Mouse (Mus musculus) hindbrain, embryonic 11.5 days (tissue): ENCODE measurements around the gene Svs3a. TPM values are rescaled to one million over a fixed set of nuclear protein-coding genes. Genes with fewer than 3 reads are reported as not detected.

Source experiments
- polyA plus RNA-seq: library from polyadenylated mRNA; unstranded; fragments of >200 nt; fragmentation: Nextera tagmentation; extraction: Ambion mirVana; gene quantifications from 2 replicates; pipeline ENCODE4 v1.2.1, GENCODE M21; 2014

The Svs3a gene
- polyA plus RNA-seq, 1 experiment from 2014 or later = not detected

Other genes starting within 250 kb of the Svs3a start
- gene Stk4, start 218.9 kb upstream of the Svs3a start, polyA plus RNA-seq = 32.7 and 41.1 TPM in 2 replicates
- 50.0 and 54.6 TPM in 2 replicates for gene Tomm34, start 218.1 kb upstream of the Svs3a start, polyA plus RNA-seq
- 0.28 TPM in 1 of 2 replicates, not detected in the other for gene Kcns1, start 118.2 kb upstream of the Svs3a start, polyA plus RNA-seq
- gene Wfdc5, start 106.5 kb upstream of the Svs3a start, polyA plus RNA-seq = not detected in 2 replicates
- gene Wfdc12, start 98.7 kb upstream of the Svs3a start, polyA plus RNA-seq = not detected in 2 replicates
- not detected in 2 replicates for gene Wfdc15a, start 89.1 kb upstream of the Svs3a start, polyA plus RNA-seq
- gene Wfdc15b, start 67.6 kb upstream of the Svs3a start, polyA plus RNA-seq = not detected in 2 replicates
- not detected in 2 replicates for gene Svs2, start 50.8 kb upstream of the Svs3a start, polyA plus RNA-seq
- gene Svs3b, start 32.6 kb upstream of the Svs3a start, polyA plus RNA-seq = not detected in 2 replicates
- not detected in 2 replicates for gene Svs4, start 10.8 kb upstream of the Svs3a start, polyA plus RNA-seq
- not detected in 2 replicates for gene Svs6, start 27.5 kb downstream of the Svs3a start, polyA plus RNA-seq
- not detected in 2 replicates for gene Svs5, start 43.5 kb downstream of the Svs3a start, polyA plus RNA-seq
- 0.43 and 0.46 TPM in 2 replicates for gene Slpi, start 99.8 kb downstream of the Svs3a start, polyA plus RNA-seq
- gene Rbpjl, start 113.9 kb downstream of the Svs3a start, polyA plus RNA-seq = not detected in 2 replicates
- gene Matn4, start 115.9 kb downstream of the Svs3a start, polyA plus RNA-seq = 0.71 and 0.91 TPM in 2 replicates
- 9.8 and 11.6 TPM in 2 replicates for gene Sdc4, start 154.6 kb downstream of the Svs3a start, polyA plus RNA-seq
- 71.3 and 72.2 TPM in 2 replicates for gene Sys1, start 167.7 kb downstream of the Svs3a start, polyA plus RNA-seq
- 4.8 and 5.4 TPM in 2 replicates for gene Gm20458, start 171.7 kb downstream of the Svs3a start, polyA plus RNA-seq
- gene Trp53tg5, start 184.5 kb downstream of the Svs3a start, polyA plus RNA-seq = not detected in 2 replicates
- 2.4 and 3.8 TPM in 2 replicates for gene Dbndd2, start 196.8 kb downstream of the Svs3a start, polyA plus RNA-seq
- 47.9 and 56.8 TPM in 2 replicates for gene Pigt, start 208.3 kb downstream of the Svs3a start, polyA plus RNA-seq